Mouse (Mus musculus): Measurements from ENCODE around the gene Brd7.

DNA sequence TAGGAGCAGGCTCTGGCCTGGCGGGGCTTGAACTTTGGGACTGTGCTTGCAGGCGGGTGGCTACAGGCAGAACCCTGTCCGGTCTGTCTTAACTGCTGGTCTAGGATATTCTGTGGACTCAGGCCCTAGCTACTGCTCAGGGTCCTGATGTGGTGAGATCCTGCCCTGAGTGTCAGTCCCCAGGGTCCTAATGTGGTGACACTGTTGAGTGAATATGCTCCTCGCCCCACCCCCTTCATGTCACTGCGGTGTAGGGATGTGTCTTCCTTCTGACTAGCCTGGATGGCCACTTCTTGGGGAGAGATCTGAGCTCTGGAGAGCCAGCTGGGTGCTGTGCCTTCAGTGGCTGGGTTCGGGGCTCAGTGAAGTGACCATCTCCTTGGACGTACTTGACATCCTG lies 52.1 kb downstream of the Brd7 start:
- TF ChIP-seq USF1 (IDR thresholded peaks at IDR 0.05; ENCODE audit: low read depth), result no peak
- no peak for TF ChIP-seq CTCF (IDR thresholded peaks at IDR 0.05; ENCODE audit: control insufficient read depth, insufficient read depth, insufficient read length)
- TF ChIP-seq MYOG (IDR thresholded peaks at IDR 0.05; ENCODE audit: control insufficient read depth, extremely low read depth, insufficient read length), result no peak
- TF ChIP-seq MYOD1 (IDR thresholded peaks at IDR 0.05; ENCODE audit: control insufficient read depth, insufficient read length, low read depth), result no peak
- no peak for TF ChIP-seq CEBPB (IDR thresholded peaks at IDR 0.05; ENCODE audit: low read depth)
- no peak for TF ChIP-seq FOSL1 (IDR thresholded peaks at IDR 0.05; ENCODE audit: insufficient read depth, low read length, poor library complexity, severe bottlenecking)

All from C2C12 (cell line).